Mouse (Mus musculus) myocyte (in vitro differentiated cells): ENCODE data around the gene Cd209c. TPM values are rescaled to one million over a fixed set of nuclear protein-coding genes. Genes with fewer than 3 reads are reported as not detected.

ENCODE experiments used
- H3K27me3 ChIP-seq: one replicate; pipeline ENCODE4 v1.6.1; 2011; ENCODE audit not compliant: control insufficient read depth, insufficient read depth, insufficient read length
- H3K36me3 ChIP-seq: one replicate; pipeline ENCODE4 v1.6.1; 2011; ENCODE audit not compliant: control insufficient read depth, insufficient read depth
- H3K4me2 ChIP-seq: one replicate; pipeline ENCODE4 v1.6.1; 2011; ENCODE audit warnings: low read depth, control low read depth
- H3K4me3 ChIP-seq: one replicate; pipeline ENCODE4 v1.5.1; 2011; ENCODE audit warnings: mild to moderate bottlenecking, control low read depth, moderate library complexity
- H3K79me2 ChIP-seq: one replicate; pipeline ENCODE4 v1.6.1; 2011; ENCODE audit not compliant: control insufficient read depth, insufficient read depth
- H3ac ChIP-seq: one replicate; pipeline ENCODE4 v1.6.1; 2011; ENCODE audit not compliant: control insufficient read depth, insufficient read length
- CEBPB ChIP-seq: IDR thresholded peaks from 2 replicates; pipeline ENCODE4 v1.6.1; 2011; ENCODE audit warnings: mild to moderate bottlenecking, moderate library complexity; ENCODE audit not compliant: poor library complexity, insufficient read depth, severe bottlenecking
- E2F4 ChIP-seq: IDR thresholded peaks from one replicate; pipeline ENCODE4 v1.6.1; 2011; ENCODE audit warnings: mild to moderate bottlenecking, control low read depth, moderate library complexity; ENCODE audit not compliant: insufficient read depth
- MAX ChIP-seq: IDR thresholded peaks from one replicate; pipeline ENCODE4 v1.6.1; 2011; ENCODE audit warnings: low read depth, mild to moderate bottlenecking, control low read depth
- MYOD1 ChIP-seq, 3 experiments: IDR thresholded peaks; one replicate each; pipeline ENCODE4 v1.6.1; 2011; ENCODE audit warnings: control low read depth in 2 of 3, low read depth in 2 of 3, mild to moderate bottlenecking in 2 of 3, moderate library complexity in 1 of 3; ENCODE audit not compliant: insufficient read length in 2 of 3, control insufficient read depth in 1 of 3
- MYOG ChIP-seq, 3 experiments: IDR thresholded peaks; one replicate each; pipeline ENCODE4 v1.6.1; 2011; ENCODE audit warnings: control low read depth in 2 of 3, low read depth in 2 of 3, mild to moderate bottlenecking in 2 of 3; ENCODE audit not compliant: insufficient read length in 2 of 3, control insufficient read depth in 1 of 3, insufficient read depth in 1 of 3
- POLR2A ChIP-seq: IDR thresholded peaks from one replicate; pipeline ENCODE4 v1.6.1; 2011; ENCODE audit warnings: low read depth, mild to moderate bottlenecking, control low read depth, moderate library complexity; ENCODE audit not compliant: insufficient read length
- POLR2AphosphoS2 ChIP-seq: IDR thresholded peaks from one replicate; pipeline ENCODE4 v1.6.1; 2011; ENCODE audit warnings: low read depth, control low read depth; ENCODE audit not compliant: insufficient read length
- REST ChIP-seq: IDR thresholded peaks from one replicate; pipeline ENCODE4 v1.6.1; 2011; ENCODE audit warnings: mild to moderate bottlenecking, control low read depth, moderate library complexity; ENCODE audit not compliant: insufficient read depth, insufficient read length
- SRF ChIP-seq: IDR thresholded peaks from one replicate; pipeline ENCODE4 v1.6.1; 2011; ENCODE audit warnings: low read depth; ENCODE audit not compliant: control insufficient read depth, insufficient read length
- TCF12 ChIP-seq: IDR thresholded peaks from one replicate; pipeline ENCODE4 v1.6.1; 2011; ENCODE audit warnings: mild to moderate bottlenecking, control low read depth; ENCODE audit not compliant: poor library complexity, insufficient read depth, severe bottlenecking
- TCF3 ChIP-seq: IDR thresholded peaks from one replicate; pipeline ENCODE4 v1.6.1; 2011; ENCODE audit warnings: low read depth, control low read depth; ENCODE audit not compliant: insufficient read length
- USF1 ChIP-seq: IDR thresholded peaks from one replicate; pipeline ENCODE4 v1.6.1; 2011; ENCODE audit warnings: low read depth, mild to moderate bottlenecking, control low read depth, moderate library complexity
- polyA plus RNA-seq: library from polyadenylated mRNA; unstranded; fragments of >200 nt; fragmentation: generic; extraction: Trizol; gene quantifications from one replicate; pipeline ENCODE4 v1.2.1, GENCODE M21; 2012; ENCODE audit warnings: missing spikeins

Gene Cd209c
- not detected for polyA plus RNA-seq

DNA sequence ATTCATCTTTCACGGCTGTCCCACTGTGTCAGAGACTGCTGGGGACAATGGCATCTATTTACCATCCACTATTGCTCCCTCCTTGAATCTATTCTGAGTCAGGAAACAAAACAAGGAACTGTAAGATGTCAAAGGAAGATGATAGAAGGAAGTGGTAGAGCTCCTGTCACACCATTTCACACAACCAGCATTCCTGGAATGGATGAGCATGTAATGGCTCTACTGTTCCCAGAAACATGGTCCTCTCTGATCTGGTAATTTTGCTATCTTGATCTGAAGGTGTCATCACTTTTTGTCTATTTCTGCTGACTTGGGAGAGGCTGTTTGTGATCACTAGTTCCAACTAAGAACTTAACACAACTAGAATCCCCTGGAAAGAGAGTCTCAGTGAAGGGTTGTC lies at the start of gene Cd209c:
Gene Cd209c, minus strand, starts transcription at position 101 of the 400 bp plus-strand sequence.
- Histone ChIP-seq H3K27me3 (no peaks in the 10 kb centered on the region), H3ac (no peak within 1 kb of the TSS), H3K4me2 (no peak within 1 kb of the TSS), H3K79me2 (no peaks in the 10 kb centered on the region), H3K4me3 (no peak within 1 kb of the TSS), H3K36me3 (no peaks in the 10 kb centered on the region)
- TF ChIP-seq SRF: no peak
- no peak for TF ChIP-seq POLR2AphosphoS2
- no peak for TF ChIP-seq USF1
- no peak for TF ChIP-seq MYOD1 (IDR thresholded peaks at IDR 0.05; ENCODE audit: control insufficient read depth in 1 of 3, insufficient read length in 2 of 3, low read depth in 2 of 3)
- no peak for TF ChIP-seq MAX
- TF ChIP-seq MYOG (IDR thresholded peaks at IDR 0.05; ENCODE audit: control insufficient read depth in 1 of 3, insufficient read depth in 1 of 3, insufficient read length in 2 of 3, low read depth in 2 of 3): no peak
- no peak for TF ChIP-seq REST
- TF ChIP-seq TCF12: no peak

DNA sequence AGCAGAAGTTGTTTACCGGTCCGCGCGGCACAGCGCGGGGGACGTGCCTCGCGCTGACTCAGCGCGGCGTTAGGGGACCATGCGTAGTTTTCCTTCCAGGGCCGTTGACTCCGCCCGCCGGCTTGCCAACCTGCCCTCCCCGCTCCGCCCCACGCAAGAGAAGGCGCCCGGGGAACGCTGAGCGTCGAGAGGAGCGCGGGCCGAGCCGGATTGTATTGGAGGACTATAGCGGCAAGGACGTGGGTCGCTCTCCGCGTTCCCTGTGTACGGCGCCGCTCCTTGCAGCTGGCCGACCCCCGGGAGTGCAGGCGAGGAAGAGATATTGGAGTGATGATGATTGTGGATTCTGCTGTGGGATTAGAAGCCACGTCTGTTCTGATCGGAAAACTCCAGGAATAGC lies 39.7 kb upstream of the Cd209c start:
- Histone ChIP-seq H3K4me3 (no peak overlapping the region), H3K79me2 (no peaks in the 10 kb centered on the region), H3K4me2 (no peak overlapping the region), H3K27me3 (no peaks in the 10 kb centered on the region), H3K36me3 (no peaks in the 10 kb centered on the region), H3ac (no peak overlapping the region)
- TF ChIP-seq MYOG (IDR thresholded peaks at IDR 0.05; ENCODE audit: control insufficient read depth in 1 of 3, insufficient read depth in 1 of 3, insufficient read length in 2 of 3, low read depth in 2 of 3) (no peak), MAX (no peak), E2F4 (no peak), POLR2AphosphoS2 (no peak), POLR2A (no peak), REST (no peak), TCF3 (no peak), SRF (no peak), CEBPB (no peak), TCF12 (no peak), USF1 (no peak), MYOD1 (IDR thresholded peaks at IDR 0.05; ENCODE audit: control insufficient read depth in 1 of 3, insufficient read length in 2 of 3, low read depth in 2 of 3) (no peak)

DNA sequence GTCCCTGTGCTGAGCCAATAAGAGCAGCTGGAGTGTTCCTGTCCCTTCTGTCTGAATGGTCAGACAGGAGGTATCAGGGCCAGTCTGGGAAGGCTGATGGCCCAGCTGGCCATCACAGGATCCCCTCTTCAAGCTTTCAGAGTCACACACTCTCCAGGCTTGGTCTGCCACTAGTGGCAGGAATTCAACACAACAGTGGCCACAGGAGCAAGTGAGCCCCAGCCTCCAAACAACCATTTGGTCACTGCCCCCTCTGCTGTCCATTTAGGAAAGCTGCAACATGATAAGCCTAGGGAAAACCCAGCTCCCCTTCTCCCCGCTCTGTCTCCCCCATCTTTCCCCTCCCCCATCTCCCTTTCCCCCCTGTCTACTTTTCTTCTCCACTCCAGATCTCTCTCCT lies 1.5 kb upstream of the Cd209c start:
- H3K4me3 ChIP-seq: no peak overlapping the region
- no peaks in the 10 kb centered on the region for H3K79me2 ChIP-seq
- H3ac ChIP-seq: no peak overlapping the region
- no peaks in the 10 kb centered on the region for H3K27me3 ChIP-seq
- TF ChIP-seq MYOD1 (IDR thresholded peaks at IDR 0.05; ENCODE audit: control insufficient read depth in 1 of 3, insufficient read length in 2 of 3, low read depth in 2 of 3) (no peak), REST (no peak), E2F4 (no peak), USF1 (no peak), MAX (no peak), POLR2A (no peak), SRF (no peak)
- H3K36me3 ChIP-seq: no peaks in the 10 kb centered on the region
- no peak overlapping the region for H3K4me2 ChIP-seq

DNA sequence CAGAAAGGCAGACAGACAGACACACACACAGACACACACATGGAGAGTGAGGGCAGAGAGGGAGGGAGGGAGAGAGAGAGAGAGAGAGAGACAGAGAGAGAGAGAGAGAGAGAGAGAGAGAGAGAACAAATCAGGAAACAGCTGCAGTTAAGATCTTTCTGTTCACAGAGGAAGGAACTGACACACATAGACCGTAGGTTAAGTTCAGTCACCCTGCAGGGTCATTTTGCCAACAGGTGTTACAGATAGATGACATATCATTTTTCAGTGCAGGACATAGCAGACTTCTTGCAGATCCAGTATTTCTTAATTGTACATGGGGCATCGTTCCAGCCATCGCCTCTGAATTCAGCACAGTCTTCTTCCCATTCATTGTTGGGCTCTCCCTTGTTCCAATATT lies 14.5 kb downstream of the Cd209c start:
- H3K4me2 ChIP-seq: no peak overlapping the region

DNA sequence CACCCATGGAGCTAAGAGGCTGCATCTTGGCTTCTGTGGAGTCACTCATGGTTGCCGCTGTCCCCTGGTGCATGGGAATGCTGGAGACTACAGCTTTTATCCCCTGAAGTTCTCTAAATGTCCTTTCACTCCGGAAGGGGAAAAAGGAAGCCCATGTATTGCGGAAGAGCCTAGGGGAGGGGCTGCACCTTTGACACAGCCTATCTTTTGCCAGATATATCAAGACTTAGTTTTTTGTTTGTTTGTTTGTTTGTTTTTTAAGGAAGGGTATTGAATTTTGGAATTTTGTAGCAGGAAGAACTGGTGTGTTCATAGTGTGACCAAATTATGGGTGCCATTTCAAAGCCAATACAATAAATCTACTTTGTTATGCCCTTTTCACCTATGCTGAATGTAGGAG lies 27.8 kb downstream of the Cd209c start, which contains the start of gene Cd209b:
Gene Cd209b, minus strand, starts transcription at position 101 of the 400 bp plus-strand sequence.
- H3K4me3 ChIP-seq: no peak within 1 kb of the TSS
- H3K4me2 ChIP-seq: no peak within 1 kb of the TSS
- no peaks in the 10 kb centered on the region for H3K79me2 ChIP-seq
- no peaks in the 10 kb centered on the region for H3K36me3 ChIP-seq
- no peak within 1 kb of the TSS for H3ac ChIP-seq
- TF ChIP-seq POLR2A (no peak), USF1 (no peak), MYOG (IDR thresholded peaks at IDR 0.05; ENCODE audit: control insufficient read depth in 1 of 3, insufficient read depth in 1 of 3, insufficient read length in 2 of 3, low read depth in 2 of 3) (no peak), MAX (no peak), CEBPB (no peak), TCF3 (no peak), SRF (no peak), TCF12 (no peak), E2F4 (no peak), MYOD1 (IDR thresholded peaks at IDR 0.05; ENCODE audit: control insufficient read depth in 1 of 3, insufficient read length in 2 of 3, low read depth in 2 of 3) (no peak), REST (no peak), POLR2AphosphoS2 (no peak)
- no peaks in the 10 kb centered on the region for H3K27me3 ChIP-seq

More for the DNA sequence above, 14.5 kb downstream of the Cd209c start:
- no peak for TF ChIP-seq TCF12
- no peak for TF ChIP-seq MYOG (IDR thresholded peaks at IDR 0.05; ENCODE audit: control insufficient read depth in 1 of 3, insufficient read depth in 1 of 3, insufficient read length in 2 of 3, low read depth in 2 of 3)
- no peak for TF ChIP-seq REST
- TF ChIP-seq MAX: no peak
- TF ChIP-seq CEBPB: no peak
- TF ChIP-seq MYOD1 (IDR thresholded peaks at IDR 0.05; ENCODE audit: control insufficient read depth in 1 of 3, insufficient read length in 2 of 3, low read depth in 2 of 3): no peak
- no peak for TF ChIP-seq POLR2AphosphoS2
- TF ChIP-seq TCF3: no peak
- TF ChIP-seq USF1: no peak
- no peak for TF ChIP-seq POLR2A
- TF ChIP-seq SRF: no peak
- TF ChIP-seq E2F4: no peak
- H3K27me3 ChIP-seq: no peaks in the 10 kb centered on the region
- H3K4me3 ChIP-seq: no peak overlapping the region
- H3ac ChIP-seq: no peak overlapping the region
- H3K79me2 ChIP-seq: no peaks in the 10 kb centered on the region
- no peaks in the 10 kb centered on the region for H3K36me3 ChIP-seq
